Mouse (Mus musculus): ENCODE measurements around the gene 4933424G06Rik. TPM values are rescaled to one million over a fixed set of nuclear protein-coding genes. Genes with fewer than 3 reads are reported as not detected.
A peak's percentile ranks its signal among the peaks of the same experiment; 100 is the strongest.

The 4933424G06Rik gene
- polyA plus RNA-seq, 2 experiments from 2014 or later, result not detected

DNA sequence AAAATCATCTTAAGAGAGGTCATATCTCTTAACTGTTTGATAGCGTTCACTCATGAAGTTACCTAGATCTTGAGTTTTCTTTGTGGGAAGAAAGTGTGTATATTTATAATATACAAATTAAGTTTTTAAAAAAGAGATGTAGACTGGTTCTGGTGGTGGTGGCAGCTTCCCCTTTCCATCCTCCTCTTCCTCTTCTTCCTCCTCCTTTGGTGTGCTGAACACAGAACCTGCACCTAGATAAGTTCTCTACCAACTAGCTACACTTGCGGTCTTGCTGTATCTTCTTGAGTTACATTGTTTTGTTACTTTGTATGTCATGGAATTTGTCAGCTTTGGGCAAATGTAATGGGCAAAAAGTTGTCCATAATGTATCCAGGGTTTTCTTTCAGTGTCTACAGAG is 1.2 kb downstream of the 4933424G06Rik start:
- ATAC-seq, result no peak

DNA sequence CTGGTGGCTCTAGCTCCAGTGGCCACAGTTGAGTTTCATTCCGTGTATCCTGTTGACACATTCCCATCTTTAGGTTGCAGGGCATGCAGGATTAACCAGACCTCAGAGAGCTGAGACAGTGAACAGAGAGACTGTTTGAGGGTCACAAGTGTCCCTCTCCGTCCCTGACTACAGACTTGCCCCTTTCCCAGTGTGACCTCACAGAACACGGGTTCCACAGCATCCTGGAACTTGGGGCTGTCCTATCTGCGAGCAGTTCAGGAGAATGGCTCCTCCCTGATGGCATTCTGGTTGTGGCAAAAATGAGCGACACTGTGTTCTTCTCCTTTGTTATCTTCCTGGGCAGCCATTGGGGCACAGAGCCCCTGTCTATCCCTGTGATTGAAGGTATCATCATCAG is 4.4 kb downstream of the 4933424G06Rik start, which contains the start of gene Actr1b:
Gene Actr1b (minus strand): TSS at position 112 of the 400 bp plus-strand sequence.
- ATAC-seq, result no peak

DNA sequence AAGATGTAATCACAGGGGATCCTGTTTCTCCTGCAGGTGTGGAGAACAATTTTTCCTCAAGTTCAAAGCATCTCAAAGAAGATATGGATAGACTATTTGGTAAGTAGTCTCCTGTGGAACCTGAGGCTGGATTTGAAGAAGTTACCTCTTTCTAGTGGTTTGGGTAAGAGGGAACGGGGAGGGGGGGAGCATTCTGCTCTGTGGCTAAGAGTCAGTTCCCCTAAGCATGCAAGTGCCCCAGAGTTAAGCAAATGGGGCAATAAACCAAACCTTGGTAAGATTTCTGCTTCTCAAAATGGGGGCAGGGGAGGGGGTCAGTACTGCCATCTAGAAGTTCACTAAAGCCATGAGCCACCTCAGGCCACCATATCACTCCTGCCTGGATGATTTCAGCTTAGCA is 8.8 kb downstream of the 4933424G06Rik start:
- ATAC-seq, result no peak

DNA sequence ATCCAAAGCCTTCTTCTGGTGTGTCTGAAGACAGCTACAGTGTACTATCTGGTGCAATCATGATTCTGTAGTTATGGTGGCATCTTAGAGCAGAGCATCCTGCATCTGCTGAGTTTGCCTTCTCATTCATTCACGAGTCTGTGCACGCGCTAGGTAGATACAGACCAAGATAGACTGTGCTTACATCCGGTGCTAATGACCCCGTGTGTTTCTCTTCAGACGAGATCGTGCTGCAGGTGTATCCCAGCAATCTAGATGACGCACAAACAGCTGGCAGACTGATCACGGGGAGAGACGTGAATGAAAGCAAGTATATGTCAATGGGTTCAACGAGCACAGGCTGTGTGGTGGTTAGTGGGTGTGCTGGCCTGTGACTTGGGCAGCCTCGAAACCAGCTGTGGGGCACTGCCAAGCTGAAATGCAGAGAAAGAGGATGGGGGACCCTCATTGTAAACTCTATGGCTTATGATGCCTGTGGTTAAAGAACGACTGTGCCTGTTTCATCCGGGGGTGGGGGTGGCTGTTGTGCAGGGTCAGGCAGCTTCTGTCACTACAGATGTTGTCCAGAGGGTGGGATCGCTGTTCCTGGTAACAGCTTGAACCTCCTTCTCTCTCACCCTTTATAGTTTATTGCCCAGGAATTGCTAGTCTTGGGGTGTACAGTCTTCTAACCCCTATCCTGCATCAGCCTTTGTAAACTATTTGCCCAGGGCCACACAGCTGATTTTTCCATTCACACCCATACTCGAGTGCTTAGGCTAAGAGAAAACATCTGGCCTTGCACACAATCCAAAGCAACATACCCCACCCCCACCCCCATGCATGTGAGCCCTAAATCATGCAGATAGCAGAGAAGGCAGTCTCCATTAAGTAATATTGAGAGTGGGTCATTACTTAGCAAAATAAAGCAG is 13.5 kb downstream of the 4933424G06Rik start:
- peak; percentile 73 for ATAC-seq

DNA sequence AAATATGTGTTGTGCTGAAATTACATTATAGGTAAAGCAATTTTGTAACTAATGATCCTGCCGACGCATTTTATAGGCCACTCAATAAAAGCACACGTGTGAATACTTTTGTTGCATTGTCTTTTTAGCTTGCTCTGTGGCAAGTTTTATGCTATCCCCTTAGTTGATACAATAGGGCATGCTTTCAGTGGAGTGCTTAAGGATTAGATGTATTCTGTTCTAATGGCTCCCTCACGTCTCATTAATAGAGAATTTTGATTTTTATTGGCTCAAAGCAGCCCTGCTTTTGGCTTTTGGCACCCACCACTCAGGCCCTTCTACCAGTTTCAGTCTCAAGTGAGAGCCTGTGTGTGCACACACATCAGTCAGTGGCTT is 14.1 kb downstream of the 4933424G06Rik start:
- ATAC-seq, result no peak

DNA sequence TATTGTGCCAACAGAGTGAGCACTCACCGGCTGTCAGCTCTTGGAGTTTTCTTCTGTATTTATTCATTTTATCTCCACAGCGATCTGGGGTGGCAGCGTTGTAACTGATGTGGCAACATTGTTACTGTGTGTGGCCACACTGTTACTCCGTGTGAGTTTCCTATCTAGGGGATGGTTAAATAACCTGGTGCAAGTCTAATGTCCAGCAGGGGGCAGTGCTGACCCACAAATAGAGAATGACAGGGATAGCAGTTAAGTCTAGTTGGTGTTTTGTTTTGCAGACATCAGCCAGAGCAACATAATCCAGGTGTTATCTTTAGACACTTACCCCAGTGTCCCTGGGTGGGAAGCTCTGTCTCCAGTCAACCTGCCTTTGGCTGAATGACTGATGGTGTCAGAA is 27.4 kb downstream of the 4933424G06Rik start:
- ATAC-seq, result peak; percentile 66

DNA sequence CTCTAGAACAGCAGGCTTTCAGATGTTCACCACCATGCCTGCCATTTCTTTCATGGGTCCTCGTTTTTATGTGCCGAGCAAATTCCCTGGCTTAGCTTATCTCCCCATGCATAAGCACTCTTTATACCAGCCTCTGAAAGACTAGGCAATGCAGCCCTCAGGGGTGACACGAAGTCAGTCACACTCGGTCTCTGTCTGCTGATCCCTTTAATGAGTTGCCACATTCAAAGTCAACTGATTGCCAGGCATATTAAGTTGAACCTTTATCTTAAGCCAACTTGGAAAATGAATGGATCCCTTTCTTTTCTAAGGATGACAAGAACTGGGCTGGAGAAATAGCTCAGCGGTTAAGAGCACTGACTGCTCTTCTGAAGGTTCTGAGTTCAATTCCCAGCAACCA is 29.3 kb downstream of the 4933424G06Rik start:
- ATAC-seq, result no peak

DNA sequence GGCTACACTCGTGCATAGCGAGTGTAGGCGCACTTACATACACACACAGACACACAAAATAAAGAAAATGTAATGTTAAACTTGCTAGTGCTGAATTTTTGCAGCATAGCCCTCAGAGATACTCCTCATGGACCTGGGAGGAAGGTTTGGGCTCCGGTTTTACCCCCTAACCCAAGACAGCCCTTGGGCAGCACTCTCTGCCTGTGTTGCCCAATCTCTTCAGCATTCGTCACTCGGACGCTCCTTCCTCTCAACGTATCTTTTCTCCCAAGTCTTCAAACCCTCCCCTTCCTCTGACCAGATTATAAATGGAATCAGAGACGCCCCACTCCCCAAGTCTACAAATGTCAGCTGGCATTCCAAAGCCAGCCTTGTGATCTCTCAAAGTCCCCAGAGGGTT is 33.1 kb downstream of the 4933424G06Rik start:
- ATAC-seq, result no peak

DNA sequence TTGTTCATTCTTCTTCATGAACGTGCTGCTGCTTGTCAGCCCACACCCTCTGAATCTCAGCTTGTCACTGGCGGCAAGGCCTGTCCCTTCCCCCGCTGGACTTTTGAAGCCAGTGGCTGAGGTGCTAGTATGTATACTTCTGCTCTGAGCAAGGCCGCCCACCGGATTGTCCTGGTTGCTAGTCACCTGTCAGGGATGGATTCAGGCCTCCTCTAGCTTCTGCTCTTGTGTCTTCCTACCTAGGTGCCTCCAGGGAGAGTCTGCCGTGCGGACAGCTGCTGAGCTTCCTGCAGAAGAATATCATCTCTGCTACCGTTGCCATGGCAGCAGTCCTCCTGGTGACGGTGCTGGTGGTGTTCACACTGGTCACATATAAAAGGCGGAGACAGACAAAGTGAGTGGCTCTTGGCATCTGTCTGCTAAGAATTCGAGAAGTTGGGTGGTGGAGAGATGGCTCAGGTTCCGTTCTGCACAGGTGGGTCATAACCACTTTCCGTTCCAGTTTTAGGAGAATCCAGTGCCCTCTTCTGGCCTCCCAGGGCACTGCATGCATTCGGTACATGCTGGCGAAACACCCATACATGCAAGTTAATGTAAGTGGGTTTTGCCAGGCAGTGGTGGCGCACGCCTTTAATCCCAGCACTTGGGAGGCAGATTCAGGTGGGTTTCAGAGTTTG is 34.5 kb downstream of the 4933424G06Rik start:
- peak; percentile 93 for ATAC-seq

DNA sequence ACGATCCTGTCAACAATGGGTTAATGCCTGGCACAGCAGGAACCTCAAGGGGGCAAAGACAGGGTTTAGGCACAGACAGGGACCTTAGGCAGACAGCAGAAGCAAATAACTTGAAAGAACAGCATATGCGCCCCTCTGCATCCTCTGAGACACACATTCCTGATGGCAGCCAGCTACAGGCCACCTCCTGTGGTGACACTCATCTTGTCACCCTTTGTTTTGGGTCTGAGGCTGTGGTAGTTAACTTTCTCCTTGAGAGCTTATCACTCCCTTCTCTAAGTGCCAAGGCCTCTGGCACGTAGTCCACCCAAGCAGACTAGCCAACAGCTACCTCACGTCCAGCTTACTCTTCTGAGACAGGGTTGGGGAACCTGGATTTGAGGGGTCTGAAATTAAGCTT is 35.7 kb downstream of the 4933424G06Rik start:
- no peak for ATAC-seq

DNA sequence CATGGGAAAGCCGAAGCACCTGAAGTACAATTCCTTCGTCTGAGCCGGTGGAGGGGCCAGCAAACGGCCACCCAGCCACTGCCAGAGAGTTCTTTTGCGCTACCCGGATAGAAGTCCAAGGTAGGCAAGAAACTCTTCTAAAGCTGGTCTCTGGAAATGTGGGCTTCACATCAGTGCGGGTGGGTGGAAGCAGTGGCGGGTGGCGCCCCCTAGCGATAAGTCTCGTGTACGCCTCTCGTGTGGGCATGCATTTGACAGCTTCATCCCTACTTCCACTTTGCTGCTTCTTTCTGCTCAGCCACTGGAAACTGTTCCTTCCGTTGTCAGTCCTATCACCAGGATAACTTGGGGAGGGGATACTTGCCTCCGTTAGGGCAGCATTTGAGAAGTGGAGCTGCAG is 36.5 kb downstream of the 4933424G06Rik start:
- ATAC-seq, result no peak

DNA sequence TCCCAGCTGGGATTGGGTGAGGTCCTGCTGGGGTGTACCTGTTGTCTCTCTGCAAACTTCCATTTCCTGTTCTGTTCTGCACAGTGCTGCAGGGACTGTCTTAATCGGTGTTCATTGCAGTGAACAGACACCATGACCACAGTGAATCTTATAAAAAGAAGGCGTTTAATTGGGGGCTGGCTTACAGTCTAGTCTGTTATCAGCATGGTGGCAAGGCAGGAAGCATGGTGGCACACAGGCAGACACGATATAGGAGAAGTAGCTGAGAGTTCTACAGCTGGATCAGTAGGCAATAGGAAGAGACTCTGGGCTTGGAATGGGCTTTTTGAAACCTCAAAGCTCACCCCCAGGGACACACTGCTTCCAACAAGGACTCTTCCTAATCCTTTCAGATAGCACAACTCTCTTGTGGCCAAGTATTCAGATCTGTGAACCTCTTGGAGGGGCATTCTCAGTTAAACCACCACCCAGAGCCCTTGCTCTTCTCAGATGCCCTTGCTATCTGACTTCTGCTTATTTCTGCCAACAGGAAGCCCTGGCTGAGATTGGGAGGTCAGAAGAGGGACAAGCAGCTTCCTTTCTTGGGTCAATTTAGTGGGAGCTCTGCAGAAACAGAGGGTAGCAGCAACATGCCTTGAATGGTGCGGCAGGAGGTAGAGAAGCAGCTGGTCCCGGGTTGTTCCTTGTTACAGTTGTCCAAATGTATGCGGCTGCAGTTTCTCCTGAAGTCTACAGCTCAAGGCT is 44.2 kb downstream of the 4933424G06Rik start:
- ATAC-seq, result no peak

DNA sequence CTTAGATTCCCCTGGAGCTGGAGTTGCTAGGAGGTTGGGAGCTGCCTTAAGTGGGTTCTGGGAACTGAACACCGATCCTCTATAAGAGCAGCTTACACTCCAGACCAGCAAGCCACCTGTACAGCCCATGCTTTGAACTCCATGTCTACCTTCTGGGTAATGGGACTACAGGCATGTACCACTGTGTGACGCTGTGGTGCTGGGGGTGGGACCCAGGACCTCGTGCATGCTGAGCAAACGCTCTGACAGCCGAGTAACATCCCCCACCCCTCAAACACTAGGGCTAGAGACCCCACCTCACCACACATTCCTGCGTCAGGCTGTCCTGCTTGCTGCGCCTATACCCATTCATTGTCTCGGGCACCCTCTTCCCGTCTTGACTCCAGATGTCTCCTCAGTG is 48.6 kb downstream of the 4933424G06Rik start:
- ATAC-seq, result no peak

DNA sequence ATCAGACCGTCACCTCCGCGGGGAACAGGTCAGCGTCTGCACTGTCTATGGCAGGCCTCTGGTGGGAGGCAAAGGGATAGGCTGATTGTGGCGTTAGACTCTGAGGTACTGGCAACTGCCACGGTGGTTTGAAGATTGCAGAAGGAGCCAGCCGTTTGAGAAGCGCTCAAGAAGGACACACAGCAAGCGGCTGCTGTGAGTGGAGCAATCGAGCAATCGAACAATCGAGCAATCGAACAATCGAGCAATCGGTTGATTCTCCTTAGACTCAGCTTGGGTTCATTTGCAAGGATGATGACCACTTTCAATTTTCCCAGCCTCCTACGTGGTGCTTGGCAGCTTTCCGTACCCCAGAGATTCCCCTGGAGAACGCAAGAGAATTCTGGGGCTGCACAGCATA is 49.1 kb downstream of the 4933424G06Rik start:
- no peak for ATAC-seq

DNA sequence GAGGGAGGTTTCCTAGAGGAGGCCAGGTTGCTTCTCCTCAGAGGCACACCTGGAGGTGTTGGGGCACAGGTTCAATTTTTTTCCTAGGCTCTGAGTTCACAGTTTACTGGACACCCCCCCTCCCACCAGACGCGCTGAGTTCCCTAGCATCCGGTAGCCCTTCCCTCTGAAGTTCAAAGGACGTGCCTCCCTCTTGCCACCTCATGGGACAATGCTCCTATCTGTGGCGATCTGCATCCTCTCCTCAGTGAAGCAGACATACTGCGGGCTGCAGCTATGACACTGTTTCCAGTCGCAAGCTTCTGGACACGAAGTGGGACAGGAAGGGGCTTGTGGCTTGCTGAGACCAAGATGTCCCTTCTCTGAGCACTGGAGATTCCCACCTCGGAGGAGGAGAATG is 50.5 kb downstream of the 4933424G06Rik start:
- peak; percentile 33 for ATAC-seq

DNA sequence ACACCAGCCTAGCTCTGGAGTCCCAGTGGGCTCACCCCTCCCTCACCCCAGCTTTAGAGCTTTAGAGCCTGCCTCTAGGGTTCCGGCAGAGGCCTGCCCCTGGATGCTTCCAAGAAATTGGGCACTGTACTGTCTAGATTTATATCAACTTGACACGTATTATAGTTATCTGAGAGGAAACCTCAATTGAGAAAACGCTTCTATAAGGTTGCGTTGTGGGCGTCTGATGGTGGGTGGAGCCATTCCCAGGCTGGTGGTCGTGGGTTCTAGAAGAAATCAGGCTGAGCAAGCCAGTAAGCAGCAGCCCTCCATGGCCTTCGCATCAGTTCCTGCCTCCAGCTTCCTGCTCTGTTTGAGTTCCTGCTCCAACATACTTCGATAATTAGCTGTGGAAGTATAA is 51.1 kb downstream of the 4933424G06Rik start:
- no peak for ATAC-seq

DNA sequence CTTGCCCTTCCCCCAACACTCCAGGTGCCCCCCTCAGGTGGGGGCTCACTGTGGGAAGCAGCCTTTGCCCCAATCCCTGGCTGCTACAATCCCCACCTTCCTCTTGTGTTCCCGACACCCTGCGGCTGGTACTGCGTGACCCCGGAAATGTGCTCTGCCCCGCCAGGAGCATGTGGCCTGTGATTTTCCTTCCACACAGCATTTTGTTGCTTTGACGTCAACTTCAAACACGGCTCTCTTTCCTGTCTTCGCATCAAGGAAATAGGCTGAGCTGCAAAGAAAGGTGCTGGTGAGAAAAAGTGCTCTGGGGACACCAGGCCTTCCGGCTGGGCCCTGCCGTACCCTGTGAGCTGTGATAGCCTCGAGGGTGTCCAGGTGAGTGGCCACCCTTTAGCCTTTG is 51.6 kb downstream of the 4933424G06Rik start, which contains the start of gene Zap70:
Gene Zap70 (plus strand): TSS at position 231 of the 400 bp plus-strand sequence.
- ATAC-seq, result peak; percentile 83

DNA sequence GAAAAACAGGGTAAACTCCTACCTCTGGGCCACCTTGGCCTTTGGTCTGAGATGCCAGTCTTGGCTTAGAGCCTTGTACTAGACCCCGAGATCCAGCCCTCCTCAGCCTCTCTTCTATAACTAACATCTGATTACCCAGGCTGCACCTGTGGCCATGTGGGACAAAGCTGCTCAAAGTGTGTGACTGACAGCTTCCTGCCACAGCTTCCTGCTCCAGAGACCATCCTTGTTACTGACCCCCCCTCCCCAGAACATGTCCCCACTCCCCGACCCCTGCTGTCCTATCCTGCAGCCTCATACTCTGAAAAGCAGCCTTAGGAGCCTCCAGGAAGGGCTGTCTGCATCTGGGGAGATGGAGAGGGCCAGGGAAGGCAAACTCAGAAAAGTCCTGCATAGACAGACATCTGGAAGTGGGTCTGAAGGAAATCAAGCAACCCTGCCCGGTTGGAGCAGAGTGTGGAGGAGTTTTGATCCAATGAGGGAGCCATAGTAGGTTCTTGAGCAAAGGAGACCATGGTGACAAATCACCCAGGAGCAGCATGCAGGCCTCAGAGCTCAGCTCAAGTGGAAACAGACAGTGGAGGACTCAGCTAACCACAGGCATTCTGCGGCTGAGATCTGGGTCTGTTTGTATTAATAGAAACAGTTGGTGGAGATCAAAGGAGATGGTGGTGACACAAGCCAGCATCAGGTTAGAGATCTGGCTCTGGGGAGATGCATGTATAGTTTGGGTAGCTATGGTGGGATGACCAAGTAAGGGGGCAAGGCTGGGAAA is 56.7 kb downstream of the 4933424G06Rik start:
- peak; percentile 74 for ATAC-seq

DNA sequence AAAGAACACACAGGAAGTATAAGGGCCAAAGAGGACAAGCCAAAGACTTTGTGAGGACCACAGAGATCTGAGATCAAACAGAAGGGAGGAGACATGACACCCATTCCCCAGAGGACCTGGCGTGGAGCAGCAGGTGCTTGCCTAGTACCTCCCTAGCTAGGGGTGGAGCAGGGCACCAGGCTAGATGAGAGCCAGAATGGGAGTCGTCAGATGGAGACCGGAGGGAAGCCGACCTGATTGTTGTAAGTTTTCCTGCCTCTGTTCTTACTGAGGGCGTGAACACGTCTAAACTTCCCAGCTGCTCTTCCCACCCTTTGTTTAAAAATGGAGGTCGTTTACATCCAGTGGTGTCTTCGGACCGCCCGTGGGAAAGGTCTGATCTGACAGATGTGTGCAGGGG is 57.4 kb downstream of the 4933424G06Rik start:
- peak; percentile 45 for ATAC-seq

DNA sequence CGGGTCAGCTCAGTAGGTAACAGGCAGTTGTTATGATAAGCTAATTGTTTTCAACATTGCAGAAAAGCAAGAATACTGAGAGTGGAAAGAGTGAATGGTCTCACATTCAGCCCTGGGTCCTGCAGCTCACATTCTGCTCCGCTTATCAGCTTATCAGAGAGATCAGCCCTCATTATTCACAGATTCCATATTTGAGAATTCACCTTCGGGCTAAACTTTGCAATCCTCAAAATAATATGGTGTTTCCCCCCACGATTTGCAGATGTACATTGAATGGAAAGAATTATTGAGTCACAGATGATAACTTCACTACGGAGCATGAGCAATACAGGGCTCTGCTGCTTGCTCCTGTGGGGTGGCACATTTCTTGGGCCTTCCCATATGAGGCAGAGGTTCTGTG is 58.8 kb downstream of the 4933424G06Rik start:
- ATAC-seq, result peak; percentile 4

DNA sequence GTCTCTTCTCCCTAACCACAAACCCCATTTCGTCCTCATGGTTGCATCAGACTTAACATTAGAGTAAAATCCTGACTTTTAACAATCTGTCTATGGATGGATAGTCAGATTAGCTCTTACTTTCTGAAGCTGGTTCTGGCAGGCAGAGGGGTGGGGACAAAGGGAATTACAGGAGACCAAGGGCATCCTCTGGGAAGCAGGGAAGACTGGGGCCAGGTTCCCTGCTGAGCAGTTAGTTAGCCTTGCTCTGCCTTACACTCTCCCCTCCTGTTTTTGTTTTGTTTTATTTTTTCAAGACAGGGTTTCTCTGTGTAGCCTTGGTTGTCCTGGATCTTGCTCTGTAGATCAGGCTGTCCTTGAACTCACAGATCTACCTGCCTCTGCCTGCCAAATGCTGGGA is 60.0 kb downstream of the 4933424G06Rik start:
- no peak for ATAC-seq

DNA sequence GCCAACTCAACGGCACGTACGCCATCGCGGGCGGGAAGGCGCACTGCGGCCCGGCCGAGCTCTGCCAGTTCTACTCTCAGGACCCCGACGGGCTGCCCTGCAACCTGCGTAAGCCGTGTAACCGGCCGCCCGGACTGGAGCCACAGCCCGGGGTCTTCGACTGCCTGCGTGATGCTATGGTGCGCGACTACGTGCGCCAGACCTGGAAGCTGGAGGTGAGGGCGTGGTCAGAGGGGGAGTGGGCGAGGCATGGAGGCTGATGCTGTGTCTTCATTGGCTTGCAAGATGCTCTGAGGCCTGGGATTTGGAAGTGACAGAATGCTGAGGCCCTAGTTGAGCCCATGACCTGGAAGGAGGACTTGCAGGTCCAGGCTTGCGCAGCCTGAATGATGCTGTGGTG is 61.0 kb downstream of the 4933424G06Rik start:
- no peak for ATAC-seq

Measured in activated CD4-positive, CD25-positive, alpha-beta regulatory T cell, adult 4 months (primary cell).